Mouse (Mus musculus) CH12F3 (cell line): ENCODE results near the gene Bcl7a.

ENCODE experiments used
- in situ Hi-C: fragments of 300-500 bp; cut with MboI; formaldehyde crosslinking; loops from 2 replicates; pipeline ENCODE4 v1.14.3; 2020; ENCODE audit warnings: low sequenced_read_pairs

Bcl7a gene

DNA sequence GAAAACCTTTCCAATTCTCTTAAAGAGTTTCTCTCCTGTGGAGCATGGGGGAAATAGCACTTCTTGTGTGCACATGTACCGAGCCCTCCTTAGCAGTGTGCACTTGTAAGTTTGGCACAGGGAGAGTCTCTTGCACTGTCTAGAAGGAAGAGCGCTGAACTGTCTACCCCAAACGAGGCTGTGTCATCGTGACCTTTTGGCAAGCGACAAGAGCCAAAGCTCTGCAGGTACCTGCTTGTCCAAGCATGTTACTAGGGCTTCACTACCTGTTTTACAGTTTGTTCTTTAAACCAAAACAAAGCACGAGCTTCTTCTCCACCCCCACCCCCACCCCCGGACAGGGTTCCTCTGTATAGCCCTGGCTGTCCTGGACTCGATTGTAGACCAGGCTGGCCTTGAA, 15.9 kb upstream of the Bcl7a start:
- in situ Hi-C loops: no loop called here

DNA sequence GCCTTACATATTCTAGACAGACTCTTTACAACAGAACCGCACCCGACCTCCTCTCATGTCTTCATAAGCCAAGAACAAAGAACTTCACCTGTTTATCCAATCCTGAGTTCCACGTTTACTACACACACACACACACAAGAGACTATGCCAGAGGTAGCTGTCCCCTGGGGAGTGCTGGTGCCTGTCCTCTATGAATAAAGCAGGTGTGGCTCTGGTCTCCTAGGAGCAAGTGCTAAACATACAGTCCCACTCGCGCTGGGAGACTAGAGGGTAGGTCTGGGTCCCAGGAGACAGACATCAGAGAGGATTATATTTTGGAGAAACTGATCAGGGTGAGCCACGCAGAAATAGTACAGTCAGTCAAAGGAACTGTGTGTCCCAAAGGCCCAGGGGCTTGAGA, 10.1 kb upstream of the Bcl7a start:
- in situ Hi-C loops: no loop called here

GRCm38 (mm10) chr5:123336205-123336961, 7.3 kb upstream of the Bcl7a start:
- in situ Hi-C loops: no loop called here

DNA sequence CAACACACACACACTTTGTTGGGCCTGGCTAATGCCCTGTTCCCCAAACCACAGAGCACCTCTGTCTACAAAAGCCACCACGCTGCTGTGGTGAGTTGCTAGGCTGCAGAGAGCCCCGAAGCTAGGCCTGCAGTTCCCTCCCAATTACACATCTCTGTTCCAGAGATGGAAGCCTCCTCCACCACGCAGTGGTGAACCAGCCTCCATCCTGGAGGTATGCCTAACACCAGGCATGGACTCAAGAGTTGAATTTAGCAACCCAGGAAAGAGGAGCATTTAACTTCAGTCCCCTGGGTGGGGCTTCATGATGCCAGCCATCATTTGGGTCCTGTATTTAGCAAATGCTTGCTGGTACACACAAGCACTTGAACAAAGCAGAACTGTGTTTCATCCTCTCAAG, 5.2 kb upstream of the Bcl7a start:
- in situ Hi-C loops: no loop called here

GRCm38 (mm10) chr5:123344628-123344962, 961 bp downstream of the Bcl7a start:
- in situ Hi-C loops: no loop called here

- in situ Hi-C loops: no loop called here
Measured at GRCm38 (mm10) chr5:123344963-123345852, 1.6 kb downstream of the Bcl7a start.

- in situ Hi-C loops: no loop called here
Measured at GRCm38 (mm10) chr5:123345853-123346654, 2.4 kb downstream of the Bcl7a start.

GRCm38 (mm10) chr5:123346701-123347270, 3.2 kb downstream of the Bcl7a start:
- in situ Hi-C loops: no loop called here

DNA sequence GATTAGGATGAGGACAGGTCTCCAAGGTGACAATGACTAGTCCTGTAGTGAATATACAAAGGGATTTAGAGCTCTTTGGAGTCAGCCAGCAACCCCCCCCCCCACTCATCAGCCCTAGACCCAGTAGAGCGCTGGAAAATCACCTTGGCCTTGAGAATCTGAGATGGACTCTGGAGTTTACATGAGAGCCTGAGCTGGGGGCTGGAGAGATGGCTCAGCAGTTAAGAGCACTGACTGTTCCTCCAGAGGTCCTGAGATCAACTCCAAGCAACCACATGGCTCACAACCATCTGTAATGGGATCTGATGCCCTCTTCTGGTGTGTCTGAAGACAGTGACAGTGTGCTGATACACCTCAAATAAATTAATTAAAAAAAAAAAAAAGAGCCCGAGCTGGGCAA, 4.4 kb downstream of the Bcl7a start:
- in situ Hi-C loops: no loop called here

DNA sequence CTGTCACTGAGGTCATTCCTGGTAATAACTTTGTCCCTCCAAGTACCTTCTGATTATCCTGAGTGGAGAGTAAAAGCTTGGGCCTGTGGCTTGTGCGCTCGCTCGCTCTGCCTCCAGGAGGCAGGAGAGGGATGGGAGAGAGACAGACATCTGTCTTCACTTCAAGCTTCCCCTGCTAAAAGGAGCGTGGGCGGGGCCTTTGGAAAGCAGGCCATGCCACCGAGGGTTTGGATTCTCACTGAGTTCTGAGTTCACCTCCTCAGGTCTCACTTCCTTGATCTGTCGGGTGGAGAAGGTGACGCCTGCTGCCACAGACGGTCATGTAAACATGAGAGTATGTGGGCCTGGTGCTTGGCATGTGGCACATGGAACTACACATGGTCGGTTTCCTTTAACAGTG, 6.8 kb downstream of the Bcl7a start:
- in situ Hi-C loops: no loop called here

GRCm38 (mm10) chr5:123355918-123356317, 12.3 kb downstream of the Bcl7a start:
- in situ Hi-C loops: no loop called here

GRCm38 (mm10) chr5:123357253-123357652, 13.6 kb downstream of the Bcl7a start:
- in situ Hi-C loops: no loop called here

DNA sequence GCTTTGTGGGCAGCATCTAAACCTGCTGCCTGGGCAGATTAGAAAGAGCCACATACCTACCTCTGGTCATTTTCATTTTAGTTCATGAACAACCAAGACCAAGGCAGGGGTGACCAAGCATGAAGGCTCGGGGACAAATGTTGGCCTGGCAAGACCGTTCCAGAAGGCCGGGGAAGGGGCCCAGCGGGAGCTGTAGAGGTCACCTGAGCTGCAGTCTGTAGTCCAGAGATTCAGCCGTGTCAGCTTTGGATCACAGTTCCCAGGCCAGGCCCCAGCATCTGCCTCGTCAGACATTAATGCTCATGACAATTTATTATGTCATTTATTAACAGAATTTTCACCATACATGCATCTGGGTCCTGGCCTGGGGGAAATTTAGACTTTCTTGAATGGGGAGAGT, 15.8 kb downstream of the Bcl7a start:
- in situ Hi-C loops: no loop called here

DNA sequence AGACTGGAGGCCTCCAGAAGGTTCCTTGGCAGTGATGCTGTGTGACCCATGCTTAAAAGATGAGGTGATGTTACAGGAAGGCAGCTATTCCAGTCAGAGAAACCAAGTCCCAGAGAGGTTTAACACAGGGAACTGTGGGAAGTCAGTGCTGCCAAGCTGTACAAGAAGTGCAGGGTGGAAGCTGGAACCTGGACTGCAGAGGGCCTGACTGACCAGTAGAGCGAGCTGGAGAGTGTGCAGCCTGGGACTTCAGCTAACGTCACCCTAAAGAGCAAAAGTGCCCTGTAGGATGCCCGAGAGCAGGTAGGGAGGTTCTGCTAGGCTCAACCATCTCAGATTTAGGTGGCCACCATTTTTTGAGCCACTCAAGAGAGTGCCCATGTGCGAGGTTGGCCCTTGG, 19.3 kb downstream of the Bcl7a start:
- in situ Hi-C loops: no loop called here

GRCm38 (mm10) chr5:123364302-123364971, 20.8 kb downstream of the Bcl7a start:
- in situ Hi-C loops: no loop called here

DNA sequence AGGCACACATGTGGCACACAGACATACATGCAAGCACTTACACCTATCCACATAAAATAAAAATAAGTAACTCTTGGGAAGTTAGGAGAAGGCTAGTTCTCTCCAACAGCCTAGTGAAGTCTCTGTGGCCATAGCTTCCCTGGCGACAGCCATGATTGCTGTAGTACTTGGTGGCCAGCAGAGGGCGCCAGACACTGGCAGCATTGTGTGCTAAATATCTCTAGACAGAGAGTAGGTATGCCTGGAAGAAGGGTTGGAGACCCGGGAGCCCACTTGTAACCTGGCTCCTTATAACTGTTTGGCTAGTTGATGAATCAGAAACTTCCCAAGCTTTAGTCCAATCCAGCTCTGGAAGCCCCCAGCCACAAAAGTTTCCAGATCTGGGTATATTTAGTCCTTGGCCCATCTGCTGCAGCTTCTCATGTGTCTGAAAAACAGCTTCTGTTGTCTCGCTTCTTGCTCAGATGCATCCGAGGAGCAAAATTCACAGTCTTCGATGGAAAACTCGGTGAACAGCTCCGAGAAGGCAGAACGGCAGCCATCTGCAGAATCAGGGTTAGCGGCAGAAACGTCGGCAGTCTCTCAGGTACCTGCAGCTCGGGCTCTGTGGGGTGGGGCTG, 25.3 kb downstream of the Bcl7a start:
- in situ Hi-C loops: no loop called here

- in situ Hi-C loops: no loop called here
Measured at GRCm38 (mm10) chr5:123370049-123370448, 26.4 kb downstream of the Bcl7a start.

GRCm38 (mm10) chr5:123375262-123375661, 31.6 kb downstream of the Bcl7a start:
- in situ Hi-C loops: no loop called here

- in situ Hi-C loops: no loop called here
Measured at GRCm38 (mm10) chr5:123375793-123376452, 32.3 kb downstream of the Bcl7a start.

- in situ Hi-C loops: no loop called here
Measured at GRCm38 (mm10) chr5:123376569-123376968, 32.9 kb downstream of the Bcl7a start.
